Mouse (Mus musculus) naive thymus-derived CD4-positive, alpha-beta T cell, adult 5 months (primary cell): ENCODE measurements around the gene Actl9. TPM values are rescaled to one million over a fixed set of nuclear protein-coding genes. Genes with fewer than 3 reads are reported as not detected.

Experiments used
- polyA plus RNA-seq: library from polyadenylated mRNA; unstranded; fragments of 100-300 nt; shearing (Covaris generic); gene quantifications from one replicate; pipeline ENCODE4 v1.2.1, GENCODE M21; 2017

The Actl9 gene
- not detected for polyA plus RNA-seq

DNA sequence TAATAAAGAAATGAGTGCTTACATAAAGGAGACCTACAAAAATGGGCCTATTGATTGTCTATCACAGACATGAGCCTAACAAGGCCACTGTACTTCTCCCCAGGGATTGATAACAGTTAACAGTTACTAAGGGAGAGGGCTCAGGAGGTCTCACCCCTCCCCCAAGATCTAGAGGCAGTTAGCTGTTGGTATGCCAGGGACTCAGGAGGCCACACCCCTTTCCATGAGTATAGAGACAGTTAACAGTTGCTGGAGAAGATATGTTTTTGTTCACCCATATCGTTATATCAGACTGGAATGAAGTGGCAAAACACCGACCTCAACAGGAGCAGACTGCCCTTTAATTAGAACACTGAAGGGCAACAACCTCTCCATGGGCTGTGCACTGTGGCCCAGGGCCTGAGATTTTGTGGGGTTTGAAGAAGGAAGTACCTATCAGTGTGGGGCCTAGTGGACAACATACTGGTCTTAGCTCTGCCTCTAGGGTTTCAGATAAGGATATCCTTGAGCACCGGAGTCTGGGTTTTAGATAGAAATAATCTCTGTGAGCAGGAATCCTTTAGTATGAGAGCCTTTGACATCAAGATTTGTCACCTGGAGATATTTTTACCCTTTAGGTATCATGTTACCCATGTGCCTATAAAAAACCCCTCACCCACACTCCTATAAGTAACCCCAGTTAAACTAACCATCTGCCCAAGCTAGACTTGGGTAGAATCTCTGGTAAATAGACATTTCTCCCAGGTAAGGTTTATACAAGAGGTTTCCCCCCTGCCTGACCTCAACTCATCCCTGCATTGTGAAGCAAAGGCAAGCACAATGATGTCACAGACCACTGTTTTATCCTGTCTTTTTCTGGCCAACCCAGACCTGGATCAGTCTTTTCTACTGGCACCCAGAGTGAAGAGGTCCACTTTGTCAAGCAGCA, at the start of gene Actl9:
Gene Actl9, plus strand, starts transcription at position 878 of the 928 bp plus-strand sequence.

DNA sequence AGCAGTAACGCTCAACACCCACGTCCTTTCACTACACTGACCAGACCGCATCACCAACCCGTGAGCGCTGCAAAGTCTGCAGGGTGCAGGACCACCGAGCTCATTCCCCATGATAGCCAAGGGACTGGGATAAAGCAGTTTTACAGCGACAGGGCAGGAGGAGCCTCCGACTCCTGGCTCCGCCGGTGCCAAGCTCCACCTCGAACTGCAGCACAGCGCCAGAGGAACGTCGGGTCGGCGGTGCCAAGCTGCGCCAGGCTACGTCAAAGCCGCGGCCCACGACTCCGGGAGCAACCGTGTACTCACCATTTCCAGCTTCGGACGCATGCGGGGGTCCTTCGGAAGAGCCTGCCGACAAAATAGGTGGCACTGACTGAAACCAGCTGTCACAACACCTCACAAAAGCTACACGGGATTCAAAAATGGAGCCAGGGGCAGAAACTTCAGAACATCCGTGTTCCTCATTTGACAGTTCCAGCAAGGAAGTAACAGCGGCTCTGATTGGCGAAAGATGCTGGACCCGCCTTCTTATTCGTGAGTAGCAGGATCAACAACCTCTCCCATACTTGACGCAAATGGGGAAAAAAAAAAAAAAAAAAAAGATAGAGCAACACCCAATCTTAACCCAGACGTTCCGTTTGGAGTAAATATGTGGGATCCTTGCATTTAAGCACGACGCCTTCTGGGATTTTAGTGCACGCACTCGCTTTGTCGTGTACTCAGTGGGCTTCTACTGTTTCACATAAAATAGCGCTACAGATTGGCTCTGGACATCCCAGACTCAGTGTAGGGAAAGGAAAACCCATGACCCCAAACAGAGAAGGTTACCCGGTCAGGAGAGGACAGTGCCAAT, 38.3 kb upstream of the Actl9 start, which contains the start of gene Zfp101:
Gene Zfp101, minus strand, starts transcription at position 460 of the 853 bp plus-strand sequence.

Other genes with a start within 250 kb of the Actl9 start
- gene Olfr239, start 241.6 kb upstream of the Actl9 start, polyA plus RNA-seq, result not detected
- gene Olfr1564, start 211.2 kb upstream of the Actl9 start, polyA plus RNA-seq, result not detected
- gene Zfp955a, start 177.8 kb upstream of the Actl9 start, polyA plus RNA-seq, result 11.8 TPM
- gene Olfr63, start 168.2 kb upstream of the Actl9 start, polyA plus RNA-seq, result 0.05 TPM
- 8.8 TPM for gene Zfp955b, start 143.4 kb upstream of the Actl9 start, polyA plus RNA-seq
- gene Zfp81, start 74.0 kb upstream of the Actl9 start, polyA plus RNA-seq, result 11.9 TPM
- 14.1 TPM for gene Zfp101, start 38.3 kb upstream of the Actl9 start, polyA plus RNA-seq
- gene Adamts10, start 91.3 kb downstream of the Actl9 start, polyA plus RNA-seq, result 103 TPM
- 0.60 TPM for gene Myo1f, start 122.8 kb downstream of the Actl9 start, polyA plus RNA-seq
- 37.1 TPM for gene Zfp414, start 196.2 kb downstream of the Actl9 start, polyA plus RNA-seq
- gene Pram1, start 205.2 kb downstream of the Actl9 start, polyA plus RNA-seq, result not detected